Mouse (Mus musculus) thymus, postnatal 10 days (tissue): Measurements from ENCODE around the gene Btbd18.

Experiments used
- DNase-seq, 2 experiments: peaks; one replicate each; pipeline ENCODE4 v3.0.0; 2021; ENCODE audit warnings: low spot score in 2 of 2

Btbd18 gene

GRCm38 (mm10) chr2:84703497-84703896 is 44.6 kb downstream of the Btbd18 start:
- DNase-seq = no peak

GRCm38 (mm10) chr2:84704329-84704728 is 45.5 kb downstream of the Btbd18 start:
- DNase-seq = no peak

GRCm38 (mm10) chr2:84705295-84705694 is 46.4 kb downstream of the Btbd18 start:
- DNase-seq = no peak

- DNase-seq = no peak
Observed at GRCm38 (mm10) chr2:84707523-84707922, 48.6 kb downstream of the Btbd18 start.

GRCm38 (mm10) chr2:84711898-84712297 is 53.0 kb downstream of the Btbd18 start:
- DNase-seq = no peak

- peak in 1 of 2 experiments; percentile 45 for DNase-seq
Observed at GRCm38 (mm10) chr2:84714422-84714810, 55.5 kb downstream of the Btbd18 start.

- peak; percentile 99 for DNase-seq
Observed at GRCm38 (mm10) chr2:84714811-84715561, 56.1 kb downstream of the Btbd18 start, which contains the start of gene Zdhhc5. TSS of gene Zdhhc5 (minus strand) at chr2:84715180.

GRCm38 (mm10) chr2:84715562-84716361 is 56.9 kb downstream of the Btbd18 start:
- peak; percentile 77 to 83 for DNase-seq

- no peak for DNase-seq
Observed at GRCm38 (mm10) chr2:84716423-84717355, 57.8 kb downstream of the Btbd18 start.

GRCm38 (mm10) chr2:84717357-84717756 is 58.5 kb downstream of the Btbd18 start:
- no peak for DNase-seq
